Mouse (Mus musculus) left cerebral cortex, adult 18-20 months (tissue): ENCODE measurements around the gene Inpp4b. TPM values are rescaled to one million over a fixed set of nuclear protein-coding genes. Genes with fewer than 3 reads are reported as not detected.
"Not testable (repeated sequence)": the region's sequence is repeated elsewhere in the genome, so short reads cannot be mapped to it uniquely, and the experiment has no call there.

Experiments used
- DNase-seq, 2 experiments: peaks; one replicate each; pipeline ENCODE4 v3.0.0; 2021 to 2022; ENCODE audit warnings: low spot score in 2 of 2, mixed read lengths in 1 of 2
- total RNA-seq, 2 experiments: library from RNA; stranded (reverse); gene quantifications; 2 replicates each; pipeline ENCODE4 v1.2.3; 2021

The Inpp4b gene
- total RNA-seq, 2 experiments from 2014 or later = 11.0 to 11.5 TPM

DNA sequence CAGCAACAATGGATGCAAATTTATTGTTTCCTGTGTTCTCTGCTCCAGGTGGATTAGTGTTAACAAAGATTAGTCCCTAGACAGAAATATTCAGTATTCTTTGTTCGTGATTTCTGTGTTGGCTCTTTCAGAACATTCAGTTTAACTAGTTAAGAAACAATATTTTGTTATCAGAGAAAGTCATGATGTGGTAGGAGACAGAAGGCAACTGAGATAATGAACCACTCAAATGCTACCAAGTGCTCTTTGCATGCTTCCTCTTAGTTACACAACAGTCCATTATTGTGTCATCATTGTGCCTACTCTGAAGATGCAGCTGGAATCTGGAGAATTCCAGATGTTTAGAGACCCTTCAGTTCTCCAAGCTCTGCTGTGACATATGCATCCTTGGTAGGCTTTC, 432.1 kb downstream of the Inpp4b start:
- DNase-seq = no peak

DNA sequence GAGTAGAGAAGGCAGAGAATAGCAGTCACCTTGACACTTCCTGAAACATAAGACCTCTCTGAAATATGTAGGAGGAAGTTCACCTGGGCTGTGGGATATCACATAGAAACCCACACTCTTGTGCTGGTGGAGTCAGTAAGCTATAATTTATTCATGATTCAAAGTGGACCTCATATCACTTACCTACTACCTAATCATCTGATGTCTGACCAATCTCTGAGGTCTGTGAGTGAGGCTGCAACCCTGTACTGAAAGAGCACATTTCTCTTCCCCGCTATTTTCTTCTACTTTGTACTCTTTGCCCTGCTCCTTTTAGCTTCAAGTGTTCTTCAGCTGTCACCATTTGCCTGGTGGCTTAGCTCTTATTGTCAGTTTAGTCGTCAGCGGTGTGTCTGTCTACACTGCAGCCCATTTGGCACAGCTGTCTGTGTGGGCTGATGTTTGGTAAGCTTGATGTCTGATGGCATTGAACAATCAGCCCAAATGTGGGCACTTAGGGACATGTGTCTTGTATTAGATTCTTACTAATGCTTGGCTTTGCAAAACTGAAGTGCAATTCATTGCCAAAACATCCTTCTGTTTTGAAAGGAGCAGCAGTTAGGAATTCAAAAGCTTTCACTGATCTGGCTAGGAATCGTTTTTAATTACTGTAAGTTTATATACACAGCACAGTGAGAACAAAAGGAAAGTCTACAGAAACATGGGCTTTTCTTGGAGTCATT, 434.3 kb downstream of the Inpp4b start:
- no peak for DNase-seq

DNA sequence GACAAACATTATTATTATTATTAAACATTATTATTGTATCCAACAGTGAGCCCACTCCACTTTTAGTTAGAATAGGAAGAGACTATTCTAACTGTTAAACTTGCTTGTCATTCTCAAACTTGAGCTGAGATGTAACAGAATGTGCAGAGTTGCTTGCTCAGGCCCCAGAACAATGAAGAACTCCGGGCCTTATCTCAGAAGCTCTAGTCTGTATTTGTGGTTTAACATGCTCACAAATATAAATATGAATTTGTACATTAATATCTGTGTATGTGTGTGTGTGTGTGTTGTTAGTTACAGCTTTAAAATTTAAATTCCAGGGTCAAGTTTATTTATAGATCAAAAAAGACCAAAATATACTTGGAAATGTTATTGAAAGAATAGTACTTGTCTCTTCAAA, 435.3 kb downstream of the Inpp4b start:
- no peak for DNase-seq

- DNase-seq = no peak
These were observed 437.1 kb downstream of the Inpp4b start for GRCm38 (mm10) chr8:81779440-81779839.

- DNase-seq = no peak
These were observed 437.8 kb downstream of the Inpp4b start for GRCm38 (mm10) chr8:81780166-81780565.

DNA sequence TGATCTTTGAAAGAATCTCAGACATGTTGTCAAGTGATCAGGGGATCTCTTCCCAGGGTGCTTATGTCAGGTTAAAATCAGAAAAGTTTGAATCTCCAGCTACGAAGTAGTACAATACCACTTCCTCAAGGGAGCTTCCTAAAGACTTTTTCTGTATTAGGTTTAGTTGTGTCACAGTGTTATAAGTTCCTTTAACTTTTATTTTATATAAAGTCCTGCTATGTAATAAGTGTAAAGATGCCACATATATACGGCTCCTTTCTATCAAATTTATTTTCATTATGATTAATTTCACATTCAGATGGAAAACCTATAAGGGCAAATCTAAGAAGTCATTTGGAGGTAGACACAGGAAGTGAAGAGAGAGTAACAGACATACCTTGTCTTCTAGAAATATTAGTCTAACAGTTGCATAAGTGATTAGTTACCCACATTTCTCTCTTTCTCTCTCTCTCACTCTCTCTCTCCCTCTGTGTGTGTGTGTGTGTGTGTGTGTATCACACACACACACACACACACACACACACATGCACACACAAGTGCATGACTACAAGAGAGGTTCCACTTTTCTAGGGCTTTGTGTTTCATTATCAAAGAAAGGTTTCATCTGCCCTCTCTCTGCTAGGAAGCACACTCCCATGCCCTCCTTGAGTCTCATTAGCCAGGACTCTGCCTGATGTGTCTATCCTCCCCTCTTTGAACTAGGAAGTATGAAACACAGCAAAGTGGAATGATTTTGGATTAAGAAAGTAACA, 438.7 kb downstream of the Inpp4b start:
- DNase-seq = no peak

DNA sequence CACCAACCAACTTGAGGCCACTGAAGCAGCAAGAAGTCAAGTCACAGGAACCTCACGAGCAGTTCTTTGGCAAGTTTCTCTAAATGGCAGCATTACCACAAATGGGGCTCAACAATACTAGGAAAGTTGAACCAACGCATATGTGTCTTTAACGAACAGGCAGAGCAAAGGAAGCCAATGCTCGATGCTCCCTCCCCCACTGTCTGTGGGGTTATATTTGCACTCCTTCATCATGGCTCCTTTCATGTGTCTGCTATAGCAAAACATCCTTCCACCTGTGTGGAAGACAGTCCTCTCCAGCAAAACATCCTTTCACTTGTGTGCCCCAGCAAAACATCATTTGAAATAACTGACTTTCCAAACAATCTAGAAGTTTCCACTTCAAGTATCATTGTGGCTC, 440.4 kb downstream of the Inpp4b start:
- DNase-seq = no peak

DNA sequence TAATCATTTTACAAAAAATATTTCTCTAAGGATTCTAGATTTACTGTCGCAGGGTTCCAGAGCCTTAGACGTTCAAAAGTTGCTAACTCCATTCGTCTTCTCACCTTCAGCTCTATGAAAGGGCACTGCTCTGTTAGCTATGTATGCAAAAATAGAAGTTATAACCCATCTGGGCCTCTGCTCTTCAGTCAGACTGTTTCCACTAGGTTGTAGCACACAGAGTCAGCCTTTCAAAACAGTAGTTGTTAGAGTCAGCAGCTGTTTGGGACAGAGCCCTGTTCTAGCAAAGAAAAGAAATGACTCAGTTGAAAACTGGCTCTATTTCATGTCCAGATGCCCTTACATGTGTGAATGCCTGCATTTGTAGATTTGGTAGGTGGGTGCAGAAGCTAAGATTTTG, 442.4 kb downstream of the Inpp4b start:
- DNase-seq = no peak

DNA sequence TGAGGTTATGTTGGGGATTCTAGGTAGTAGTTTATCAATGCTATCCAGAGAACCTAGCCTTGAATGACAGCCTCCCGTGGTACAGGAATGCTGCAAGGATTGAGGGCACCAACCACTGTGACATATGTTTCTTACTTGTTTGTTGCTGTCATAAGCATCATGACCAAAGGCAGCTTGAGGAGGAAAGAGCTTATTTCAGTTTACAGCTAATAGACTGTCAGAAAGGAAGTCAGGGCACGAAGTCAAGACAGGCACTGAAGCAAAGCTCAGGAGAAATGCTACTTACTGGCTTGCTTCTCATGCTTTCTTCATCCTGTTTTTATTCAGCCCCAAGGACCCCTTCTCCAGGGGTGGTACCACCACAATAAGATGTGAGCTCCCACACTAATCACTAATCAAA, 446.1 kb downstream of the Inpp4b start:
- DNase-seq = no peak

GRCm38 (mm10) chr8:81792649-81793048, 450.3 kb downstream of the Inpp4b start:
- DNase-seq = no peak

DNA sequence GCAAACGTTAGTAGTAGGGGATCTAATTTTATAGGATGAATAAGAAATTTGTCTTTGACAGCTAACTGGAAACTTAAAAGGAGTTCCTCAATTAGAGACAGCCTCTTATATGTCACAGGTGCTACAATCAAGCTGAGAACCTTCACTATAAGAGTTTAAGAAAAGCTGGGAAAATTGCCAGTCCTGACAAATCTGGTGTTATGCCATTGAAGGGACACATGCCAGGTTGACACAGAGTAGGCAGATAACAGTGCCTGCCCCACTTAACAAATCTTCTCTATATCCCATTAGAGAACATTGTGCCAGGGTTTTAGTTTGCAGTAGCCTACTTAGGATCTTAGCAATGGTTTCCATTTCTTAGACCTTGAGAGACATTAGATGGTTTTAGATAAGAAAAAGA, 456.1 kb downstream of the Inpp4b start:
- no peak for DNase-seq

- DNase-seq = no peak
These were observed 458.4 kb downstream of the Inpp4b start for GRCm38 (mm10) chr8:81800792-81801191.

DNA sequence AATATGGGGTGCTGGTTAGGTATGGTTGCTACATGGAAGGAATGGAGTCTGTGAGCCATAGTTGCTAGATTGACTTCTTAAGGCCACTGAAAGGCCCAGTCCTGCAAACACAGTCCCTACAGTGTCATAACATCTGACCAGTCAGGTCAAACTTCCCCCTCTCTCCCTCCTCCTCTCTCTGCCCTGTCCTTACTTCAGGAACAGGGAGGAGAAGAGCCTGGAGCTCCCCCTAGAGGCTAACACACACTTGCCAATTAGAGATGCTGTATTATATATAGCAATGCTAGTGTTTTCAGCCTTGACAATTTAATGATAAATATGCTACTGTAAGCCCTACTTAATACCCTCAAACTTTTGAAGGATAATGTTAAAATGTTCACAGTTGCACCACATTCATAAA, 464.4 kb downstream of the Inpp4b start:
- DNase-seq = peak; percentile 42 to 63

- DNase-seq = no peak
These were observed 465.2 kb downstream of the Inpp4b start for GRCm38 (mm10) chr8:81807578-81807977.

GRCm38 (mm10) chr8:81808406-81808805, 466.1 kb downstream of the Inpp4b start:
- no peak for DNase-seq

- DNase-seq = not testable (repeated sequence)
These were observed 467.1 kb downstream of the Inpp4b start for GRCm38 (mm10) chr8:81809414-81809813.

DNA sequence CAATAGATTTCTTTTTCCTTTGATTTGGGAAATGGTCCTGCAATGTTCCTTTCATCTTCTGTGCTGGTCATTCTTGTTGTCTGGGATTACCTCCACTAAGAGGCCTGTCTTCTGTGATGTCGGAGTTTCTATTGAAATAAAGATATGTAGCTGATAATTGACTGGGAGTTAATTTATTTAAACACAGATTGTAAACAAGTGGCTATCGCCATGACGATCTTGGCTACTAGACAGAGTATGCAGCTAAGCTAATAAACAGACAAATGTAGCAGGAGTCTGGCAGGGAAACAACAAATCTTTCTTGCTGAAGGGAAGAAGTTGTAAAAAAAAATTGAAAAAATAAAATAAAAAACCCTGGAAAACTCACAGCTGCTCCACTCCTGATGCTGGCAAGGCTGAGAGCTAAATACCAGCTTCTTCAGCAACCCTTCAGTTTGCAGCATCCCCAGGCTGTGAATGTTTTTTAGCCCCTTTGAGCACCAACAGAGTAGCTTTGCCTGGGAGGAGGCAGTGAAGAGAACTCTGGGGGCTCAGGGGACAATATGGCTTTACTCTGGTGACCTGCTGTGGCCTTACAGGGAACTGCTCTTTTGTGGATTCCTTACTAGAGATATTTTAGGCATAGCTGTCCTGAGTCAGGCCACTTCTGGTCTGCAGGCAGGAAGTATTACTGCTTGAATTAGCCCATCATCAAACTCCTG, 469.8 kb downstream of the Inpp4b start:
- DNase-seq = no peak

GRCm38 (mm10) chr8:81814742-81815141, 472.4 kb downstream of the Inpp4b start:
- DNase-seq = no peak

DNA sequence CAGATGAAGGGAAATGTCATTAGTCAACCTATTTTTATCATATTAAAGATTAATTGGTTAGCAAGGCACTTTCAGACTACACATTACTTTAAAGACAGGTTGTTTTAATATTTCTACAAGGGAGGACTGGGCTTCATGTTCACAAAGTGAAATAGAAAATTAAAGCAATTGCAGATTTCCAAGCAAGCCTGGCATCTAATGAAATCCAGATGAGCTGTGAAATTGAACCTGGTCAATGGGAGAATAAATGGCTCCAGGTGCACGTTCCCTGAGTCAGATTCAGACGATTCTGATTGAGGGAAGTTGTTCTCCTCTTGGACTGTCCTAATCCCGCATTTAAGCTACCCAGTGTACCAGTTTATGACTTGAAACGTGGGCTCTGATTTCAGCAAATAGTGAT, 473.2 kb downstream of the Inpp4b start:
- no peak for DNase-seq

DNA sequence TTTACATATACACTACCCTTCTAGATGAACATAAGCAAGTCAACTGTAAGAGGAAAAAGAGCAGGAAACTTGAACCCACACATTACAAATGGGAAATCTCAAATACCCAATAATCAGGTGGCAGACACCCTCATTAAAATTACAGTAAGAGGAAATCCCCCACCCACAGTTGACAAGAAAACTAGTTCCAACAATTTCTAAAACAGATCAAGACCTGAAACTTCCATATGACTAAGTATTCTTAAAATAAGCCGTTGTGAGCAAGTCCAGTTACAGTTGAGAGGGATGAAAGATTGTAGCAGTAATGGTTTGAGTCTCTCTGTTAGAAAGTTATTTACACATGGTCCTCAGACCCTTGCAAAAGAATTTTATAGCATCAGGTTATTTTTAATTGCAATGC, 480.8 kb downstream of the Inpp4b start:
- DNase-seq = no peak

- no peak for DNase-seq
These were observed 482.6 kb downstream of the Inpp4b start for GRCm38 (mm10) chr8:81824975-81825374.

DNA sequence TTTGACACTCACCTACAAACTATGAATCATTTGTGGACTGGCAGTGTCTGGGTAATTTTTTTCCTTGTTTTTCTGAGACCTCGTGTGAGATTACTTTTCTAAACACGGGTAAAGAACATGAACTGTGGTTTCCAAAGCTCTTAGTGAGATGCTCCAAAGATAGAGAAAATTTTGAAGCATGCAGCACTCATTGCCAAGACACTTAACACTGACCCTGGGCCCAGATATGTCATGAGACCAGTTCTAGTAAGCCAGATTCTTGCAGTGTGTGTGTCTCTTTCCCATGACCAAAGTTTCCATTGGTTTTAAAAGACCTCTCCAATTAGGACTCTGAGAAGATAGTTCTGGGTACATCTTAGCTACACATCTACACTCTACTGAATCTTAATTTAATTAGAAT, 484.1 kb downstream of the Inpp4b start:
- no peak for DNase-seq
